Mouse (Mus musculus) lung, adult 2 months (tissue): ENCODE data around the gene Mansc4. TPM values are rescaled to one million over a fixed set of nuclear protein-coding genes. Genes with fewer than 3 reads are reported as not detected.

ENCODE experiments used
- DNase-seq: peaks from one replicate; pipeline ENCODE4 v3.0.0; 2022
- H3K4me1 ChIP-seq: fragments of 200-500 bp; 2 replicates; pipeline ENCODE4 v1.6.1; 2011; ENCODE audit warnings: low read length; ENCODE audit not compliant: control insufficient read depth, insufficient read depth
- H3K4me3 ChIP-seq: fragments of 200-500 bp; replicated peaks from 2 replicates; pipeline ENCODE3; 2011; ENCODE audit warnings: low read depth, mild to moderate bottlenecking, control low read depth, low read length; ENCODE audit errors: extremely low read depth
- CTCF ChIP-seq: fragments of 200-500 bp; IDR thresholded peaks from 2 replicates; pipeline ENCODE4 v1.5.1; 2011; ENCODE audit warnings: mild to moderate bottlenecking, low read length, control low read depth; ENCODE audit not compliant: insufficient read depth
- POLR2A ChIP-seq: fragments of 200-500 bp; IDR thresholded peaks from 2 replicates; pipeline ENCODE4 v1.6.1; 2011; ENCODE audit warnings: low read depth, mild to moderate bottlenecking, control low read depth, low read length, borderline replicate concordance; ENCODE audit errors: extremely low read depth
- WGBS: fragments of 180-500 bp; shearing (Covaris S2); methylation state at CpG from one replicate; pipeline ENCODE4 v1.1.7; 2018; 5-methylcytosine and 5-hydroxymethylcytosine counted together
- polyA plus RNA-seq: library from polyadenylated mRNA; depleted of rRNA; stranded (reverse); fragments of >200 nt; gene quantifications from 2 replicates; pipeline ENCODE4 v1.2.3, GENCODE M21; 2012

Gene Mansc4
- polyA plus RNA-seq, 1 experiment: 0.65 TPM

DNA sequence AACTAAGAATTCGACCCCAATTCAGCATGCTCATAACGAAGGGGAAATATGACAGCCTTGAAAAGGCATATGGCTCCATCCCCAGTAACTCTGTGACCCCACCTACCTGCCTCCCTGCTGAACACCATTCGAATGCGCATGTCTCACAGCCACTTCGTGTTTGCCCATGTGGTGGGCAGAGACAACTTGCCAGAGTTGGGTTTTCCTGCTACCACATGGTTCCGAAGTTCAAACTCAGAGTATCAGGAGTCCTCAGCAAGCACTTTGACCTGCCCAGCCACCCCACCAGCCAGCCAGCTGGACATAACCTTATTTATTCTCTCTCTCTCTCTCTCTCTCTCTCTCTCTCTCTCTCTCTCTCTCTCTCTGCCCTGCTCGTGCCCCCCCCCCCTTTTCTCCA, 904 bp upstream of the Mansc4 start:
- DNase-seq: no peak
- no peak for TF ChIP-seq CTCF
- TF ChIP-seq POLR2A: no peak
- no peak overlapping the region for H3K4me3 ChIP-seq
- H3K4me1 ChIP-seq: peaks cover 8% of the 10 kb centered on the region
- WGBS: 67% methylated on average over 6 of the region's 7 CpGs

DNA sequence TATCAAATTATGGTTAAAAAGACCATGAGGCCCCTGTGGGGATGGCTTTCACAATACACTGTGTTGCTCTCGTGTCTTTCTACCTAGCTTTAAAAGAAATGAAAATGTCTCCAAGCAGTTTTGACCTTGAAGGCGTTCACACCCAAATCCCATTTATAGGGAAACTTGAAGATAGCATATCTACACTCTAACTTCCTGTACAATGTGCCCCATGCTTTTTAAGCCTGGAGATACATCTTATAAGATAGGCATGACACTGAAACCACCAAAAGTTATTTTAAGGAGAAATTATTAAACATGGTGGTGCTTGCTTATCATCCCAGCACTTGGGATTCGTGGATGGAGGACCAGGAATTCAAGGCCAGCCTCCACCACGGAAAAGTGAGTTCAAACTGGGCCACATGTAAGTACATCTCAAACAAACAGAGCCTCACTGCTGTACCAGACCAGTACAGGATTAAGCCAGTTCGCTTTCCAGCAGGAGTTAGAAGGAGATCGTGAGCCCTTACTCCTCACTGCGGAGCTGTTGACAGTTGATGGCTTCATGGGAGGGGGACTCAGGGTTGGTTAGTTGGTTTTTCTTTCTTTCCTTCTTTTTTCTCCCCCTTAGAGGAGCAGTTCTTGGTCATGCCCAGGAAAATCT, 1.3 kb downstream of the Mansc4 start:
- H3K4me1 ChIP-seq: peaks cover under 1% of the 10 kb centered on the region; the same call in 1 of the 2 replicates
- WGBS: 69% methylated on average over 7 of the region's 7 CpGs
- H3K4me3 ChIP-seq: no peak overlapping the region
- no peak for DNase-seq
- TF ChIP-seq POLR2A: no peak
- TF ChIP-seq CTCF: no peak

DNA sequence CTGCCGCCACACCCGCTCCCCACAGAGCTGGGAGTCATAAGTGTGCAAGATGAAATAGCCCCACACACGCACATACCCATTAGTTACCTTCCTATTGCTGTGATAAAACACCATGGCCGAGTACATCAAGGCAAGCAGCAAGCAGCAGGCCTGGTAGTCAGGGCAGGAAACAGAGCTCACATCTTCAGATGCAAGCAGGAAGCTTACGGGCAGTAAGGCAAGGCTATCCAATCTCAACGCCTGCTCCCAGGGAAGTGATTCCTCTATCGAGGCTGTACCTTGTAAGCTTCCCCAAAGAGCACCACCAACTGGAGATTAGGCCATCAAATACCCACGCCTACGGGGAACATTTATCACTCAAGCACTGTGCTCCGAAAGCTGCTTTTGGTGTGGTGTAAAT, 6.9 kb downstream of the Mansc4 start:
- no peak for TF ChIP-seq CTCF
- WGBS: 89% methylated on average over 10 of the region's 10 CpGs
- Histone ChIP-seq H3K4me3 (no peak overlapping the region), H3K4me1 (no peaks in the 10 kb centered on the region)
- DNase-seq: no peak

DNA sequence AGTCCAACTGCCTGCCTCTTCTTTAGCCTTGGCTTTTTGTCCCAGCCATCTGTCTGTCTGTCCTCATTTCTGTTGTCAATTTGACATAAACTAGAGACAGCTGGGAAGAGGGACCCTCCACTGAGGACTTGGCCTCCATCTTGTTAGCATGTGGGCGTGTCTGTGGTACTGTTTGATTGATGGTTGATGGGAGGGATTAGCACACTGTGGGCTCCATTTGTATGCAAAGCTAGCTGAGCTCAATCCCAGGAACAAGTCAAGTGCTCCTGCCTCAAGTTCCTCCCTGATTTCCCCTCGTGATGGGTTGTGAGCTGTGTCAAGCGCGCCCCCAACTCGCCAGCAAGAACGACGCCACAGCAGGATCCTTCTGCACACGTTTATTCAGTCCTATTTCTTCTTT, 10.0 kb downstream of the Mansc4 start:
- no peak overlapping the region for H3K4me3 ChIP-seq
- WGBS: 93% methylated on average over 8 of the region's 8 CpGs
- DNase-seq: no peak
- H3K4me1 ChIP-seq: no peaks in the 10 kb centered on the region
- TF ChIP-seq POLR2A (no peak), CTCF (no peak)

- no peak for DNase-seq
- TF ChIP-seq POLR2A: no peak
- TF ChIP-seq CTCF: no peak
- H3K4me3 ChIP-seq: no peak overlapping the region
- 30% methylated on average over 5 of the region's 5 CpGs for WGBS
- H3K4me1 ChIP-seq: no peaks in the 10 kb centered on the region
Measured at GRCm38 (mm10) chr6:147075808-147076387, 10.9 kb downstream of the Mansc4 start.

DNA sequence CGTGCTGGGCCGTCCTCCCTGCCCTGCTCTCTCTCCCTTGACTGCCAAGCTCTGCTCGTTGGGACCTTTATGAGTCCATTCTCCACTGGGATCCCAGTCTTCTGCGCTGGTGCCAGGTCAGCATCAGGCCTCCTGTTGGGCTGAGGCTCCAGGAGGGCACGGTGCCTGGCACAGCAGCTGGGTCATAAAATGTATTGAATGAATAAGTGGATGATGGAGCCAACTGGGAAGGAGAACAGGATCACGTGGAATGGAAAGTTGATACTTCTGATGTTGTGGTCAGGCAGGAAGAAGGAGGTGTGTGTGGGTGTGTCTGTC, 21.9 kb downstream of the Mansc4 start:
- H3K4me1 ChIP-seq: no peaks in the 10 kb centered on the region
- H3K4me3 ChIP-seq: no peak overlapping the region
- 75% methylated on average over 6 of the region's 6 CpGs for WGBS
- no peak for DNase-seq
- TF ChIP-seq POLR2A (no peak), CTCF (no peak)

DNA sequence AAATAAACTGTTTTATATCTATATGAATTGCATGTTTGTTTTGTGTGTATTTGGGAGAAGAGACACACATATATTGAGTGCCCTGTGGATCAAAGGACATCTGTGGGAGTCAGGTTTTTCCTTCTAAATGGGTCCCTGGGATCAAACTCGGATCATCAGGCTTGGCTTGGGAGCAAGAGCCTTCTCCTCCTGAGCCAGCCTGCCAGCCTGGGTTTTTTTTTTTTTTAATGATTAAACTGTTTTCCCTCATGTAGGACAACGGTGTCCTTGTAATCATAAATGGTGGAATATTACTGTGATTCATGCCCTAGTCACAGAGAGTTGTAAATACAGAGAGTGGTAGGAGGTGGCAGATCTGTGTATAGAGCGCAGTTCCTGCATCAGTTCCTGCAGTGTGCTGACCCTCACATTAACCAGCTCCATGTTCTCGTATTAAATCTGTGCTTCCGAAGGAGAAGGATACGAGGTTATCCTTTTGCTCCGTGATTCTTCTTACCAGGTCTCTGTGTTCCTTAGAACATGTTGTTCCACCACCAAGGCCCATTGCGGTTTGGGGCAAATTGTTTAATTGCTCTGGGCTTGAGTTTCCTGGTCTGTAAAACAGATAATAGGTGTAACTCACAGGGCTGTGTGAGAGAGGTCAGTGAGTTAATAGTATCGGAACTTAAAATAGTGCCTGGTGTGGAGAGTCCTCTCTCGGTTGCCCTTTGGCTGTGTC, 22.4 kb downstream of the Mansc4 start:
- DNase-seq: no peak
- WGBS: 87% methylated on average over 10 of the region's 10 CpGs
- H3K4me1 ChIP-seq: no peaks in the 10 kb centered on the region
- H3K4me3 ChIP-seq: no peak overlapping the region
- TF ChIP-seq POLR2A (no peak), CTCF (no peak)

- H3K4me1 ChIP-seq: no peaks in the 10 kb centered on the region
- no peak overlapping the region for H3K4me3 ChIP-seq
- 79% methylated on average over 7 of the region's 7 CpGs for WGBS
- no peak for DNase-seq
- TF ChIP-seq POLR2A: no peak
- TF ChIP-seq CTCF: no peak
Measured at GRCm38 (mm10) chr6:147062694-147063093, 24.1 kb downstream of the Mansc4 start.

DNA sequence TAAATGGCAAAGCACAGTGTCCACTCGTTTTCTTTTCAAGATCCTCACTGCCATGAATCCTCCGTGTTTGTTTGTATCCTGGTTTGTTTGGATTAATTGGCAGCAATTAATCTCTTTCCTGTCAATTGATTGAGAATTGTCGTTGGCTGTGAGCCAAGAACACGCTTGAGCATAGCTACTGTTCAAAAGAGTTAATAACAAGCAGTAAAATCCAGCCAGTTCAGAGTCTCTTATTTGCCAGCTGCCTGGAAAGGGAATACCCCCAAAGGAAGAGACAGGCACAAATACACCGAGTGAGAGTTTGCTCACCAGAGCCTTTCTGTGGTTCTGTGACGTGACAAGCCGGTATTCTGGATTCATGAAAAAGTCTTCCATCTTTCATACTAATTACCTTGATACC, 24.8 kb downstream of the Mansc4 start:
- Histone ChIP-seq H3K4me1 (no peaks in the 10 kb centered on the region), H3K4me3 (no peak overlapping the region)
- TF ChIP-seq CTCF: no peak
- TF ChIP-seq POLR2A: no peak
- no peak for DNase-seq
- WGBS: 66% methylated on average over 7 of the region's 7 CpGs

DNA sequence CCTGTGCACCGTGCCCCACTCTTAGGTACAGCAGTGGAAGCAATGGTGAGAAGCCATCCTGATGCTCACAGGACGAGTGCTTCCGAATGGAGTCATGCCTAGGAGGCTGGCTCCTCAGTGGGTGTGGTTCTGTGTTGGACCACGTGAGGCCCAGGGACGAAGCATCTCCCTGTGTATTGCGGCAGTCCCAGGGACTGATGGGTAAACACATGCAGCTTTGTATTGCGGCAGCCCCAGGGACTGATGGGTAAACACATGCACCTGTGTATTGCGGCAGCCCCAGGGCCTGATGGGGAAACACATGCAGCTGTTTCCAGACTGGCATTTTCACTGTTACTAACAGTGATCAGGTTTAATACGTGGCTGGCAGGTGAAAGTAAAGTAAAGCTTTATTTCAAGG, 25.2 kb downstream of the Mansc4 start:
- no peak for DNase-seq
- no peak for TF ChIP-seq POLR2A
- TF ChIP-seq CTCF: no peak
- 88% methylated on average over 9 of the region's 9 CpGs for WGBS
- H3K4me3 ChIP-seq: no peak overlapping the region
- no peaks in the 10 kb centered on the region for H3K4me1 ChIP-seq

DNA sequence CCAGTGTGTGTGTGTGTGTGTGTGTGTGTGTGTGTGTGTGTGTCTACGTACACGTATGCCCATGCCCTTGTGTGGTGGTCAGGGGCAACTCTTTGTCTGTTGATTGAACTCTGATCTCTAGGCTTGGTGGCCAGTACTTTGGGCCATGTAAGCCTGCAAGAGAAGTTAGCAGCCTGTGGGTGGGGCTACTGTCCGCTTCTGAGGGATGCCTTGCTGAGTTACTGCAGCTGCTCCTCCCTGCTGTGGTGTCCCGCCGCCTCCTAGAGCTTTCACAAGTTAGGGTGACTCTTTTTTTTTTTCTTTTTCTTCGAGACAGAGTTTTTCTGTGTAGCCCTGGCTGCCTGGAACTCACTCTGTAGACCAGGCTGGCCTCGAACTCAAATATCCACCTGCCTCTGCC, 27.5 kb downstream of the Mansc4 start:
- no peak for DNase-seq
- H3K4me3 ChIP-seq: no peak overlapping the region
- WGBS: 65% methylated on average over 7 of the region's 7 CpGs
- no peaks in the 10 kb centered on the region for H3K4me1 ChIP-seq
- TF ChIP-seq POLR2A (no peak), CTCF (0 out of 2 replicates have a peak, but pooled peaks have one; percentile 10)
